Mouse (Mus musculus): ENCODE results near the gene Lcmt1. TPM values are rescaled to one million over a fixed set of nuclear protein-coding genes. Genes with fewer than 3 reads are reported as not detected.
A peak's percentile ranks its signal among the peaks of the same experiment; 100 is the strongest.

The Lcmt1 gene
- polyA plus RNA-seq, 1 experiment from 2014 or later: 27.2 TPM

DNA sequence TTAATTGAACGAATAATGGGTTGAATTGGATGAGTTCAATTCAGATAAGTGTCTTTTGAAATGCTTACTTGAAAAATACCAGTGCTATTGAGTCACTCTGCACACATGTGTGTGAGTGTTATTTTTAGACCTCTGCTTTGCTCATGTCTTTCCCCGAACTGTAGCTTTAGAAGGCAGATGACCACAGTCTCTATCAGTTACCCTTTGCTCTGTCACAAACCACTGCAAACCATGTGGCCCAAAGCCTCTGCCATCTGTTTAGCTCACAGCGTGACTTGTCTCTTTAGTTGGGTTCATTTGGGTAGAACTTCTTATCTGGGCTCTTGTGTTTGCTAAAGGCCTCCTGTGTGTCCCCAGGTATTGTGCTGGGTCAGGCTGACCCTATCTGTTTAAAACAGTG is 36.0 kb downstream of the Lcmt1 start:
- no peaks in the 10 kb centered on the region for H3K4me1 ChIP-seq (replicated peaks; ENCODE audit: control insufficient read depth, insufficient read depth)
- H3K9me3 ChIP-seq (ENCODE audit: control insufficient read depth, low read length): no peaks in the 10 kb centered on the region
- H3K27ac ChIP-seq (replicated peaks): no peak overlapping the region
- TF ChIP-seq EP300 (optimal IDR thresholded peaks at IDR 0.05) (no peak), CTCF (IDR thresholded peaks at IDR 0.05; ENCODE audit: low read depth) (no peak)
- H3K27me3 ChIP-seq (ENCODE audit: control insufficient read depth, insufficient read depth, low read length): no peaks in the 10 kb centered on the region
- WGBS: 57% methylated on average over 3 of the region's 3 CpGs
- ATAC-seq (ENCODE audit: low FRiP score, low TSS enrichment) (no peak), DNase-seq (ENCODE audit: low spot score) (no peak)
- peaks cover 3% of the 10 kb centered on the region for H3K36me3 ChIP-seq (ENCODE audit: control insufficient read depth, insufficient read depth, low read length)
- no peak overlapping the region for H3K9ac ChIP-seq (ENCODE audit: low read length)
- no peak overlapping the region for H3K4me3 ChIP-seq (ENCODE audit: low read depth, low read length)
- H3K4me2 ChIP-seq (replicated peaks; ENCODE audit: low read depth): no peak overlapping the region

- no peak for TF ChIP-seq EP300 (optimal IDR thresholded peaks at IDR 0.05)
- no peak for TF ChIP-seq CTCF (IDR thresholded peaks at IDR 0.05; ENCODE audit: low read depth)
- H3K27me3 ChIP-seq (ENCODE audit: control insufficient read depth, insufficient read depth, low read length): no peaks in the 10 kb centered on the region
- no peak overlapping the region for H3K27ac ChIP-seq (replicated peaks)
- no peak for ATAC-seq (ENCODE audit: low FRiP score, low TSS enrichment)
- H3K9me3 ChIP-seq (ENCODE audit: control insufficient read depth, low read length): no peaks in the 10 kb centered on the region
- H3K36me3 ChIP-seq (ENCODE audit: control insufficient read depth, insufficient read depth, low read length): peaks cover 3% of the 10 kb centered on the region; the same call in 1 of the 2 replicates
- H3K9ac ChIP-seq (ENCODE audit: low read length): no peak overlapping the region
- no peak for DNase-seq (ENCODE audit: low spot score)
- no peaks in the 10 kb centered on the region for H3K4me1 ChIP-seq (replicated peaks; ENCODE audit: control insufficient read depth, insufficient read depth)
- H3K4me2 ChIP-seq (replicated peaks; ENCODE audit: low read depth): no peak overlapping the region
- H3K4me3 ChIP-seq (ENCODE audit: low read depth, low read length): no peak overlapping the region
- WGBS: 74% methylated on average over 4 of the region's 4 CpGs
These were observed 37.4 kb downstream of the Lcmt1 start for GRCm38 (mm10) chr7:123406988-123407387.

DNA sequence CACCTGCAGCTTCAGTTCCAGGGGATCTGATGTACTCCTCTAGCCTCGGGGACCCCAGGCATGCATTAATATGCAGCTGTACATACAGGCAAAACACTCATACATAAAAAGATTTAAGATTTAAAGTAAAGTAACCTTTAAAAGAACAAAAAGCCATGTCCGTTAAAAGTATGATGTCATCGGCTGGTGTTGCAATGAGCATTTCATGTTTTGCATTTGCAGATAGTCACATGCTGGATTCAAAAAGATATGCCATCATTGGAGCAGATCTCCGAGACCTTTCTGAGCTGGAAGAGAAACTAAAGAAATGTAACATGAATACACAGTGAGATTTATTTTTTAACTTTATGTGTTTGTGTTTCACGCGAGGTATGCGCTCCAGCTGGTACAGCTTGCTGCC is 40.9 kb downstream of the Lcmt1 start:
- H3K4me1 ChIP-seq (replicated peaks; ENCODE audit: control insufficient read depth, insufficient read depth): no peaks in the 10 kb centered on the region
- ATAC-seq (ENCODE audit: low FRiP score, low TSS enrichment) (no peak), DNase-seq (ENCODE audit: low spot score) (no peak)
- no peaks in the 10 kb centered on the region for H3K36me3 ChIP-seq (ENCODE audit: control insufficient read depth, insufficient read depth, low read length)
- TF ChIP-seq CTCF (IDR thresholded peaks at IDR 0.05; ENCODE audit: low read depth): no peak
- TF ChIP-seq EP300 (optimal IDR thresholded peaks at IDR 0.05): no peak
- no peak overlapping the region for H3K4me2 ChIP-seq (replicated peaks; ENCODE audit: low read depth)
- no peak overlapping the region for H3K27ac ChIP-seq (replicated peaks)
- no peak overlapping the region for H3K4me3 ChIP-seq (ENCODE audit: low read depth, low read length)
- H3K9ac ChIP-seq (ENCODE audit: low read length): no peak overlapping the region
- 85% methylated on average over 7 of the region's 7 CpGs for WGBS
- no peaks in the 10 kb centered on the region for H3K27me3 ChIP-seq (ENCODE audit: control insufficient read depth, insufficient read depth, low read length)
- no peaks in the 10 kb centered on the region for H3K9me3 ChIP-seq (ENCODE audit: control insufficient read depth, low read length)

DNA sequence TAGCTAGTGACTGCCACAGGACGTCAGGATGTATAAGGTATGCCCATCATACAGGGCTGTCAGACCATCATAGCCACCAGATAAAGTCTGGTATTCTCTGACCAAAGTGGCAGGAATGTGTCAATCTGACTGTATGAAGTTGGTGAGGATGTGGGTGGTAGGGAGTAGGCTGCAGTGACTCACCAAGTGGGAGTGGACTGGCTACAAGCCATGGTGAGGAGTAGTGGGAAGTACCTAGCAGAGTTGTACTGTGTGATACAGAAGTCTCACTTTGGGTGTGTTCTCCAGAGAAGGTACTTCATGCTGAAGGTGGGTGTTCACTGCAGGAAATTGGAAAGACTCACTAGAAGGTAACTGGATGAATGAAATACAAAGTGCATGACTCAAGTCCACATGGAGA is 41.5 kb downstream of the Lcmt1 start:
- no peaks in the 10 kb centered on the region for H3K27me3 ChIP-seq (ENCODE audit: control insufficient read depth, insufficient read depth, low read length)
- 78% methylated on average over 1 of the region's 1 CpGs for WGBS
- no peaks in the 10 kb centered on the region for H3K36me3 ChIP-seq (ENCODE audit: control insufficient read depth, insufficient read depth, low read length)
- H3K27ac ChIP-seq (replicated peaks): no peak overlapping the region
- H3K9me3 ChIP-seq (ENCODE audit: control insufficient read depth, low read length): no peaks in the 10 kb centered on the region
- ATAC-seq (ENCODE audit: low FRiP score, low TSS enrichment): peak; percentile 92
- no peak overlapping the region for H3K4me2 ChIP-seq (replicated peaks; ENCODE audit: low read depth)
- no peaks in the 10 kb centered on the region for H3K4me1 ChIP-seq (replicated peaks; ENCODE audit: control insufficient read depth, insufficient read depth)
- no peak overlapping the region for H3K4me3 ChIP-seq (ENCODE audit: low read depth, low read length)
- TF ChIP-seq CTCF (IDR thresholded peaks at IDR 0.05; ENCODE audit: low read depth): no peak
- no peak for TF ChIP-seq EP300 (optimal IDR thresholded peaks at IDR 0.05)
- no peak overlapping the region for H3K9ac ChIP-seq (ENCODE audit: low read length)
- DNase-seq (ENCODE audit: low spot score): peak; percentile 53

- 83% methylated on average over 3 of the region's 3 CpGs for WGBS
- Histone ChIP-seq H3K27ac (replicated peaks) (no peak overlapping the region), H3K9me3 (ENCODE audit: control insufficient read depth, low read length) (no peaks in the 10 kb centered on the region), H3K36me3 (ENCODE audit: control insufficient read depth, insufficient read depth, low read length) (no peaks in the 10 kb centered on the region), H3K27me3 (ENCODE audit: control insufficient read depth, insufficient read depth, low read length) (no peaks in the 10 kb centered on the region), H3K9ac (ENCODE audit: low read length) (no peak overlapping the region), H3K4me1 (replicated peaks; ENCODE audit: control insufficient read depth, insufficient read depth) (no peaks in the 10 kb centered on the region), H3K4me2 (replicated peaks; ENCODE audit: low read depth) (no peak overlapping the region), H3K4me3 (ENCODE audit: low read depth, low read length) (no peak overlapping the region)
- DNase-seq (ENCODE audit: low spot score) (no peak), ATAC-seq (ENCODE audit: low FRiP score, low TSS enrichment) (no peak)
- no peak for TF ChIP-seq CTCF (IDR thresholded peaks at IDR 0.05; ENCODE audit: low read depth)
- no peak for TF ChIP-seq EP300 (optimal IDR thresholded peaks at IDR 0.05)
These were observed 42.6 kb downstream of the Lcmt1 start for GRCm38 (mm10) chr7:123412143-123412542.

- Histone ChIP-seq H3K27me3 (ENCODE audit: control insufficient read depth, insufficient read depth, low read length) (no peaks in the 10 kb centered on the region), H3K9ac (ENCODE audit: low read length) (no peak overlapping the region), H3K4me2 (replicated peaks; ENCODE audit: low read depth) (no peak overlapping the region), H3K36me3 (ENCODE audit: control insufficient read depth, insufficient read depth, low read length) (no peaks in the 10 kb centered on the region), H3K9me3 (ENCODE audit: control insufficient read depth, low read length) (no peaks in the 10 kb centered on the region), H3K4me3 (ENCODE audit: low read depth, low read length) (no peak overlapping the region), H3K4me1 (replicated peaks; ENCODE audit: control insufficient read depth, insufficient read depth) (no peaks in the 10 kb centered on the region), H3K27ac (replicated peaks) (no peak overlapping the region)
- no peak for DNase-seq (ENCODE audit: low spot score)
- no peak for TF ChIP-seq CTCF (IDR thresholded peaks at IDR 0.05; ENCODE audit: low read depth)
- no peak for TF ChIP-seq EP300 (optimal IDR thresholded peaks at IDR 0.05)
- no peak for ATAC-seq (ENCODE audit: low FRiP score, low TSS enrichment)
- 55% methylated on average over 4 of the region's 4 CpGs for WGBS
These were observed 47.2 kb downstream of the Lcmt1 start for GRCm38 (mm10) chr7:123416803-123417202.

Measured in stomach, postnatal 0 days (tissue).